9 mouse cellular contexts compared by ENCODE assay signal in the genomic region with DNA sequence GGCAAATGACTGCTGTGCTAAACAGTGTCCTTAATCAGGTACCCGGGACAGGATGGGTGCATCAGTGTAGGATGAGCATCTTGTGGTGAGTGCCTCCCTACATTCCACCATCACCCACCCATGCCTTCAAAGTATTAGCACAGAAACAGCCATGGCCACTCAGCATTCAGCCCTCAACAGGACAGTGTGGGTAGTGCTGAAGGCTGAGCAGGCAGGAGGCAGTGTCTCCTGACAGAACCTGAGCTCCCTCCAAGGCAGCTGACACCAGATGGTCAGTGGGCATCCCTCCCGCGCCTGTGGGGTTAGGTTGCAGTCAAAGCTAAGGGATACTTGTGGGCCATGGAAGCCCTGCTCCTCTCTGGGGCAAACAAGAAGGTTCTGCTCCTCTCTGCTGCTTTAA.
DNase-seq lines count a peak whose midpoint lies in the region; ATAC-seq lines count a peak whose summit lies in the region.
"Had no signal": no experiment of that assay in that cellular context is flagged by ENCODE, and none has a peak within 500 bp of the region (broad histone marks: within the 10 kb centered on the region; RNA-seq: fewer than 3 reads in every experiment).

No protein-coding gene starts in this region.

- no peak overlapping the region for H3K9ac ChIP-seq in limb, embryonic 13.5 days
- H3K9ac ChIP-seq: neural tube, embryonic 13.5 days had no signal

- no peak overlapping the region for H3K4me2 ChIP-seq in limb, embryonic 13.5 days (replicated peaks)
- H3K4me2 ChIP-seq: neural tube, embryonic 13.5 days had no signal

- peak; percentile 34; the same call in 1 of the 2 replicates for ATAC-seq in limb, embryonic 13.5 days (ENCODE audit: low FRiP score, low read depth)
- ATAC-seq in megakaryocyte-erythroid progenitor cell, adult 5-6 weeks (replicated peaks; ENCODE audit: low FRiP score, low TSS enrichment, poor library complexity, severe bottlenecking): 0 out of 2 replicates have a peak, but pooled peaks have one; percentile 18

- WGBS in limb, embryonic 13.5 days: 51% methylated on average over 3 of the region's 3 CpGs
- 65% methylated on average over 3 of the region's 3 CpGs for WGBS in limb, embryonic 10.5 days

- peaks cover 7% of the 10 kb centered on the region; the same call in 1 of the 2 replicates for H3K4me1 ChIP-seq in limb, embryonic 13.5 days
- H3K4me1 ChIP-seq in limb, embryonic 10.5 days: peaks cover 7% of the 10 kb centered on the region
- H3K4me1 ChIP-seq: neural tube, embryonic 13.5 days had no signal

- DNase-seq in adrenal gland, postnatal 25 days: peak; percentile 12
- DNase-seq in adrenal gland, adult 18-20 months (ENCODE audit: low spot score in 2 of 2): no peak
- no peak for DNase-seq in limb, embryonic 10.5 days (ENCODE audit: low spot score)
- peak; percentile 77 for DNase-seq in gastrocnemius, adult 18-20 months (ENCODE audit: low spot score)
- no peak for DNase-seq in thymus, postnatal 10 days (ENCODE audit: low spot score in 2 of 2)
- DNase-seq in ovary, adult 18-20 months (ENCODE audit: low spot score): no peak

- no peaks in the 10 kb centered on the region for H3K9me3 ChIP-seq in limb, embryonic 13.5 days
- no peaks in the 10 kb centered on the region for H3K9me3 ChIP-seq in limb, embryonic 10.5 days (replicated peaks)
- H3K9me3 ChIP-seq: neural tube, embryonic 13.5 days had no signal

- no peak overlapping the region for H3K4me3 ChIP-seq in limb, embryonic 13.5 days
- no peak overlapping the region for H3K4me3 ChIP-seq in limb, embryonic 10.5 days
- H3K4me3 ChIP-seq: neural tube, embryonic 13.5 days had no signal

- H3K27ac ChIP-seq in limb, embryonic 13.5 days: peak overlapping the region; percentile 33; the same call in 1 of the 2 replicates
- H3K27ac ChIP-seq in limb, embryonic 10.5 days: no peak overlapping the region
- H3K27ac ChIP-seq: neural tube, embryonic 13.5 days had no signal

- peaks cover 70% of the 10 kb centered on the region for H3K36me3 ChIP-seq in limb, embryonic 13.5 days
- H3K36me3 ChIP-seq in limb, embryonic 10.5 days: peaks cover 65% of the 10 kb centered on the region

- no peaks in the 10 kb centered on the region for H3K27me3 ChIP-seq in limb, embryonic 13.5 days
- H3K27me3 ChIP-seq in limb, embryonic 10.5 days (ENCODE audit: low read depth, poor library complexity, severe bottlenecking): no peaks in the 10 kb centered on the region
- H3K27me3 ChIP-seq: neural tube, embryonic 13.5 days had no signal

Comparison
In these comparisons a context has a peak if more than half of its experiments do, and no peak if none do; other contexts are left out.
1. DNase-seq: peak in adrenal gland, postnatal 25 days (single experiment) and gastrocnemius, adult 18-20 months (single experiment); none in adrenal gland, adult 18-20 months (0 of 2), limb, embryonic 10.5 days (single experiment), thymus, postnatal 10 days (0 of 2) and ovary, adult 18-20 months (single experiment).